Mouse (Mus musculus): Measurements from ENCODE around the gene Mcts2.

DNA sequence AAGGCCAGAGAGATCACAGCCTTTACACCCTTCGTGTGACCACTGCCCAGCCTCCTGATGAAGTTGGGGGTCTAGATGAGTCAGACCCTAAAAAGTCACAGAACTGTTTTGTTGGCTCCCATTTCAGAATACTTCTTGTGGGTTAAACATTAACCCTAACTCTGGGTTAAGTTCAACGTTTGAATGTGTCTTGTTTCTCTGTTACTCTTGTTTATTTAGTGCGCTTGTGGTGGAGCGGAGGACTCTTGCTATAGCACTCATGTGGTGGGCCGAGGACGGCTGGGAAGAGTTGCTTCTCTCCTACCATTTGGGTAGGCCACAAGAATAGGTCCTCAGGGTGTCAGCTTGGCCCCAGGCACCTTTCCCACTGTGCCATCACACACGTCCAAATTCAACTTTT is 41.8 kb downstream of the Mcts2 start:
- no peak for TF ChIP-seq MYOD1 (IDR thresholded peaks at IDR 0.05; ENCODE audit: control insufficient read depth in 1 of 3, insufficient read length in 2 of 3, low read depth in 2 of 3)
- no peak for TF ChIP-seq POLR2A (IDR thresholded peaks at IDR 0.05; ENCODE audit: insufficient read length, low read depth)
- no peak for TF ChIP-seq USF1 (IDR thresholded peaks at IDR 0.05; ENCODE audit: low read depth)

All from myocyte (in vitro differentiated cells).